Mouse (Mus musculus): ENCODE measurements at regions not wholly inside any gene's neighbourhood (a gene's known extent, or its start where the extent isn't known, plus 50 kb on each side); places are given as distances from the start of the nearest gene placed in this dataset.

GRCm38 (mm10) chr10:96786903-96787571 lies 170.2 kb downstream of the Btg1 start:
- no peak for DNase-seq (ENCODE audit: low spot score)

GRCm38 (mm10) chr10:96787572-96787946 lies 170.8 kb downstream of the Btg1 start:
- no peak for DNase-seq (ENCODE audit: low spot score)

- DNase-seq (ENCODE audit: low spot score), result no peak
These were observed 171.7 kb downstream of the Btg1 start for GRCm38 (mm10) chr10:96788352-96789016.

GRCm38 (mm10) chr10:96797116-96797515 lies 180.3 kb downstream of the Btg1 start:
- no peak for DNase-seq (ENCODE audit: low spot score)

GRCm38 (mm10) chr10:96800801-96801200 lies 184.0 kb downstream of the Btg1 start:
- no peak for DNase-seq (ENCODE audit: low spot score)

- no peak for DNase-seq (ENCODE audit: low spot score)
These were observed 187.4 kb downstream of the Btg1 start for GRCm38 (mm10) chr10:96804030-96804784.

- no peak for DNase-seq (ENCODE audit: low spot score)
These were observed 189.8 kb downstream of the Btg1 start for GRCm38 (mm10) chr10:96806579-96806978.

GRCm38 (mm10) chr10:96821852-96822251 lies 205.0 kb downstream of the Btg1 start:
- DNase-seq (ENCODE audit: low spot score), result no peak

GRCm38 (mm10) chr10:96822344-96823335 lies 205.8 kb downstream of the Btg1 start:
- no peak for DNase-seq (ENCODE audit: low spot score)

- no peak for DNase-seq (ENCODE audit: low spot score)
These were observed 209.5 kb downstream of the Btg1 start for GRCm38 (mm10) chr10:96826234-96826788.

- DNase-seq (ENCODE audit: low spot score), result no peak
These were observed 211.2 kb downstream of the Btg1 start for GRCm38 (mm10) chr10:96827971-96828370.

GRCm38 (mm10) chr10:96828581-96829246 lies 211.9 kb downstream of the Btg1 start:
- no peak for DNase-seq (ENCODE audit: low spot score)

GRCm38 (mm10) chr10:96831071-96831470 lies 214.3 kb downstream of the Btg1 start:
- DNase-seq (ENCODE audit: low spot score), result no peak

- no peak for DNase-seq (ENCODE audit: low spot score)
These were observed 220.4 kb downstream of the Btg1 start for GRCm38 (mm10) chr10:96837230-96837629.

- DNase-seq (ENCODE audit: low spot score), result no peak
These were observed 224.3 kb downstream of the Btg1 start for GRCm38 (mm10) chr10:96841128-96841527.

GRCm38 (mm10) chr10:96841956-96842355 lies 225.2 kb downstream of the Btg1 start:
- no peak for DNase-seq (ENCODE audit: low spot score)

GRCm38 (mm10) chr10:96845906-96846305 lies 229.1 kb downstream of the Btg1 start:
- DNase-seq (ENCODE audit: low spot score), result no peak

- DNase-seq (ENCODE audit: low spot score), result no peak
These were observed 230.2 kb downstream of the Btg1 start for GRCm38 (mm10) chr10:96847028-96847427.

GRCm38 (mm10) chr10:96847433-96848165 lies 230.8 kb downstream of the Btg1 start:
- DNase-seq (ENCODE audit: low spot score), result no peak

GRCm38 (mm10) chr10:96848496-96848895 lies 231.7 kb downstream of the Btg1 start:
- no peak for DNase-seq (ENCODE audit: low spot score)
